Mouse (Mus musculus): ENCODE measurements around the gene Abcg1. TPM values are rescaled to one million over a fixed set of nuclear protein-coding genes. Genes with fewer than 3 reads are reported as not detected.

The Abcg1 gene
- polyA plus RNA-seq, 1 experiment from 2014 or later, result 18.2 TPM

DNA sequence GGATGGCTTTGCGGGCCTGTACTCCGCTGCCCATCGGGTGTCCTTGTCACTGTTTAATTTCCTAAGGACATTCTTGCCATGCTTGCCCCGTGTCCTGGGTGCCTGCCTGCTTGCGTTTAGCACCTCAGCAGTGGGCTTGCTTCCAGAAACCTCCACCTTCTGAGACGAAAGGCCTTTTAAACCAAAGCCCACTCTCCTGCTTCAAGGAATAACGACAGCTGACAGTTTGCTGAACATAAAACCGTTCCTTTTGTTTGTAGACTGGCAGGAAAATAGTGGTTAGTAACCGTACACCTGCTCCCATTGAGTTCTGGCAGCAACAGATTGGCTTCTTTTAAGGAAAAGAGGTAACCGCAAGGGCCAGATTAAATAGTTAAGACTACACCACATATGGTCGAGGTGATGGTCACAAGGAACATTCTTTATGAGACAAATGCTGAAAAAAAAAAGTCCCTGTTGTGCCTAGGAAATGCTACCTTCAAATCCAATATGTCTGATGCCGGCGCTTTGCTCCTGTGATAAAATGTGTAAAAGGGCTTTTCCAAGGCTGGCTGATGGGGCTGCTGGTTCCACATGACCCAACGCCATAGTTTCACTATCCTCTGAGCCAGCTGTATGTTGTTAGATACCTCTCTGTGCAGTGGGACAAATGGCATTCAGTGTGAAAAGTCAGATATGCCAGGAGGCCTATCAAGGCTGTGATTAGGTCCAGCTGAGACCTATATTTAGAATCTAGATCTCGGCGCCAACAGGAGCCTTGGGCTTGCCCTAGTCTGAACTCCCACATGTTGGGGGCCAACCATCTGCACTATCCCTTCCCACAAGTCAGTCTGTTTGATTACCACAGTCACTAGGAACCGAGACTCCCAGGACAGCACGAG is 14.2 kb downstream of the Abcg1 start:
- Histone ChIP-seq H3K9me3 (replicated peaks) (no peaks in the 10 kb centered on the region), H3K4me3 (no peak overlapping the region), H3K4me2 (no peak overlapping the region), H3K27ac (peak overlapping the region; percentile 81), H3K36me3 (ENCODE audit: poor library complexity, severe bottlenecking) (peaks cover 4% of the 10 kb centered on the region; the same call in 1 of the 2 replicates), H3K27me3 (no peaks in the 10 kb centered on the region), H3K9ac (no peak overlapping the region), H3K4me1 (peaks cover 65% of the 10 kb centered on the region)
- WGBS, result 42% methylated on average over 18 of the region's 18 CpGs
- ATAC-seq, result no peak

DNA sequence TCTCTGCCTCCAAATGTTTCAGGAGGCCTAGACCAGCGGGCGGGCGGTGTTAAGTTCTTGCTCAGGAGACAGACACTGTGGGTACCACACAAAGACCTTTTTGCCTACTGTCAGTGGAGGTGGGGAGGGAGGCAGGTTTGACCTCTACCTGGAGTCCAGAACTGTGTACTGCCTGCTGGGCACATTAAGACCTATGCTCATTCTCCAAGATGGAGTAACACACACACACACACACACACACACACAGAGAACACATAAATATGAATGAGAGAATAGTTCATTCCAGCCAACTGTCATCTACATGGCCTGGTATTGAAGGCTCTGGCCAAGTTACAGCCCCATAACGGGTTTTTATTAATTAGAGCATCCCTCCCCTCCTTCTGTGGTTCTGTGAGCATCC is 15.4 kb downstream of the Abcg1 start:
- ATAC-seq, result peak; percentile 34
- Histone ChIP-seq H3K36me3 (ENCODE audit: poor library complexity, severe bottlenecking) (no peaks in the 10 kb centered on the region), H3K9me3 (replicated peaks) (no peaks in the 10 kb centered on the region), H3K4me2 (peak overlapping the region; percentile 63), H3K4me1 (peaks cover 65% of the 10 kb centered on the region), H3K4me3 (peak overlapping the region; percentile 21), H3K27me3 (no peaks in the 10 kb centered on the region), H3K9ac (0 out of 2 replicates have a peak overlapping the region, but pooled peaks have one; percentile 48), H3K27ac (peak overlapping the region; percentile 81)
- 67% methylated on average over 4 of the region's 4 CpGs for WGBS

DNA sequence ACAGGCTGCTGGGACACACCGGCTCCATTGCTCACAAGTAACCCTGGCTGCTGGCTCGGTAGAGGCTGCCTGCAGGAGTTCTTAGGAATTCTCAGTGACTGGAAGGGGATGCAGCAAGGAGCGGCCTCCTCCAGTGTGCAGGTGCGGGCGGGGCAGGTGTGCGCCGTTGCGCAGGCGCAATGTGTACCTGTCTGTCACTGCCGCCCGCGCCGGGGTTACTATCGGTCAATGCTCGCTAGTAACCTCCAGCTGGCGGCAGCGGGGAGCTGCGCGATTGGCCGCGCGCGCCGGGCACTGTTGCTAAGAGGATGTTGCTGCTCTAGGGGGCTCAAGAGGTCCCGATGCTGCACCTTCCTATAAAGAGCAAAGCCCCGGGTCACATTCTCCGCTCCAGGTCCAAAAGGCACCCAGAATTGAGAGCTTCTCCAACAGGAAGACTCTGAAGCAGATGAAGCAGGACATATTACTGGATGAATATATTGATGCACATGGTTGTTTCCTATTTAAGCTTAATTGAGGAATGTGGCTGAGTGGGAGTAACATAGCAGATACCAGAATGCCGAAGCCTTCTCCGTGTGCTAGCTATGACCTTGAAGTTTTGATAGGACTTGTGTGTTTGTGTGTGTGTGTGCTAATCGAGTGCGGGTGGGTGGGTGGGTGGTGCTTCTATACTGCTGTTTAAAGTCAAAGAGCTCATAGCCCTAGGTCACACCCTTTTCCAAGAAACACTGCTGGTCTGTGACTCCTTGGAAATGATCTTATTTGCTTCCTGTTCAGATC is 16.0 kb downstream of the Abcg1 start:
- Histone ChIP-seq H3K27ac (peak overlapping the region; percentile 81), H3K4me3 (peak overlapping the region; percentile 21), H3K9ac (peak overlapping the region; percentile 48), H3K9me3 (replicated peaks) (no peaks in the 10 kb centered on the region), H3K4me2 (peak overlapping the region; percentile 63), H3K27me3 (no peaks in the 10 kb centered on the region), H3K4me1 (peaks cover 65% of the 10 kb centered on the region), H3K36me3 (ENCODE audit: poor library complexity, severe bottlenecking) (no peaks in the 10 kb centered on the region)
- peak; percentile 85 for ATAC-seq
- WGBS, result 1% methylated on average over 31 of the region's 31 CpGs

DNA sequence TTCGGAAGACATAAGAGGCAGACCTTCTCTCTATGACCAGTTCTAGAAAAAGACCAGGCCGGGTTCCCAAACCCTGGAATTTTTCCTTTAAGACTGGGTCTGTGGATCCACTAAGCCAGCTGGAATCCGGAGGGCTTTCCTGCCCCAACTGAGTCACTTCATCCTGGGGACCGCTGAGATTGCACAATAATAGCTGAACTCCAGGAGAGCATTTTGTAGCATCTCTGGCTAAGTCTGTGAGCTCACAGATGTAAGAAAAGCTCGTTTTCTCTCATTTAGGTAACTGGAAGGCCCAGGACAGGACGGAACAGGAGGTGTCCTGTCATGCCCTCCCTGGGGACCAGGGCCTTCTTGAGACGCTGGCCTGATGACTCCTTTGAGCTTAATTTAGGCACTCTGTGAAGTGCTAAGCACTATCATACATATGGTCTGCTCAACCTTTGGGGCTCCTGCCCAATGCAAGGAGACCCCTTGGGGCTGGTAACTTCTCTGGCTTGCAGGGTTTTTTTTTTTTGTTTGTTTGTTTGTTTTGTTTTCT is 16.6 kb downstream of the Abcg1 start:
- Histone ChIP-seq H3K9me3 (replicated peaks) (no peaks in the 10 kb centered on the region), H3K27me3 (no peaks in the 10 kb centered on the region), H3K4me1 (peaks cover 65% of the 10 kb centered on the region), H3K4me3 (no peak overlapping the region), H3K36me3 (ENCODE audit: poor library complexity, severe bottlenecking) (no peaks in the 10 kb centered on the region), H3K9ac (peak overlapping the region; percentile 48; the same call in 1 of the 2 replicates), H3K4me2 (peak overlapping the region; percentile 63), H3K27ac (peak overlapping the region; percentile 81)
- no peak for ATAC-seq
- 20% methylated on average over 7 of the region's 7 CpGs for WGBS

DNA sequence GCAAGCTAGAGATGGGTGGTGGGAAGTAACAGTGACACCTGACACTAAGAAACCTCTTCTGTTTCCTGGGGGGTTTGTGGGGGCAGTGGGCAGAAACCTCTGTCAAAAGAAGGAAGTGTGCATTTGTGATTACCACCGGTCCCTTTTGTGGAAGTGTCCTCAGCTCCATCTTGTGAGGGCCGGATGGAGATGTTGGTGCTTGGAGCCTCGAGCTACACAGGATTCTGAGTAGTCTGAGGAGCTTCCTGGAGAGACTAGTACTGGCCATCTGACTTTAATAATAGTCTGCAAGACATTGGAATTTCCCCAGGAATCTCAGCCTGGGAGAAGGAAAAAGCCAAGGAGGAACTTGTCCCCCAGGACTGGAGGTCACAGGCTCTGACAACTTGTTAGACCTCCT is 17.2 kb downstream of the Abcg1 start:
- 69% methylated on average over 3 of the region's 3 CpGs for WGBS
- no peaks in the 10 kb centered on the region for H3K36me3 ChIP-seq (ENCODE audit: poor library complexity, severe bottlenecking)
- H3K27me3 ChIP-seq, result no peaks in the 10 kb centered on the region
- no peak for ATAC-seq
- H3K4me1 ChIP-seq, result peaks cover 68% of the 10 kb centered on the region
- no peak overlapping the region for H3K4me3 ChIP-seq
- no peaks in the 10 kb centered on the region for H3K9me3 ChIP-seq (replicated peaks)
- no peak overlapping the region for H3K27ac ChIP-seq
- H3K9ac ChIP-seq, result no peak overlapping the region
- no peak overlapping the region for H3K4me2 ChIP-seq

DNA sequence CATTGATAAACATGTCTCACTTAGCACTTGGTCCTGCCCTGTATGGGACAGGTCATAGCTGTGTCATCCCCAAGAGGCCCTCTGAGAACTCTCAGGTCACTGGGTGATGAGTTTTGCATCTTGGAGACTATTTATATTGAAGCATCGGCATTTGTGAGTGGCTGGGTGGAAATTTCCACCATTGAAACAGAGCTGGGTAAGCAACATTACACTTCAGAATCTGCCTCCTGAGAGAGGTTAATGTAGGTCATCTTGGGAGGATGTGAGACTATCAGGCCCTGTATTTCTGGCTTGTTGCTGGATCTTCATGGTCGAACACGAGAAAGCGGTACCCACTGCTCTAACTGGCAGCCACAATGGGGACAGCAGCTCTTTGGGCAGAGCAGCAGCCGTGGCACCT is 18.0 kb downstream of the Abcg1 start:
- Histone ChIP-seq H3K36me3 (ENCODE audit: poor library complexity, severe bottlenecking) (no peaks in the 10 kb centered on the region), H3K27ac (no peak overlapping the region), H3K27me3 (no peaks in the 10 kb centered on the region), H3K9me3 (replicated peaks) (no peaks in the 10 kb centered on the region), H3K9ac (no peak overlapping the region), H3K4me1 (peaks cover 65% of the 10 kb centered on the region), H3K4me2 (no peak overlapping the region), H3K4me3 (no peak overlapping the region)
- no peak for ATAC-seq
- WGBS, result 88% methylated on average over 5 of the region's 5 CpGs

DNA sequence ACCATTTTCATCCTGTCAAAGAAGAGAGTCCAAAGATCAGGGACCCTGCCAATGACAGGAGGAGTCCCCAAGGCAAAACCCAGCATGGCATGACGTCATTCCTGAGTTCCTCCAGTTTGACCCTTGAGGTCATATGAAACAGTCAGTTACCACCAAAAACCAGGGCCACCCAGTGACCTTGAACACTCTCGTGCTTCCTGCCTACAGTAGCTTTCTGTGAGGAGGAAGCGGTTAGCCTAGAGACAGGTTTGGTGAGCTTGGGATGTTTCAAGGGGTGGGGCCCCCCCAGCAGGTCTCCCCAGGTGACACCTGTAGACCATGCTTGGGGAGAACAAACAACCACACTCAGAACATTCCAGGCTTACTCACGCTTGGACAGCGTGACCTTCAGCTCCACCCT is 20.1 kb downstream of the Abcg1 start:
- Histone ChIP-seq H3K36me3 (ENCODE audit: poor library complexity, severe bottlenecking) (no peaks in the 10 kb centered on the region), H3K4me3 (no peak overlapping the region), H3K9ac (no peak overlapping the region), H3K4me1 (peaks cover 53% of the 10 kb centered on the region), H3K27ac (no peak overlapping the region), H3K27me3 (no peaks in the 10 kb centered on the region), H3K9me3 (replicated peaks) (no peaks in the 10 kb centered on the region), H3K4me2 (no peak overlapping the region)
- WGBS, result 81% methylated on average over 5 of the region's 5 CpGs
- no peak for ATAC-seq

DNA sequence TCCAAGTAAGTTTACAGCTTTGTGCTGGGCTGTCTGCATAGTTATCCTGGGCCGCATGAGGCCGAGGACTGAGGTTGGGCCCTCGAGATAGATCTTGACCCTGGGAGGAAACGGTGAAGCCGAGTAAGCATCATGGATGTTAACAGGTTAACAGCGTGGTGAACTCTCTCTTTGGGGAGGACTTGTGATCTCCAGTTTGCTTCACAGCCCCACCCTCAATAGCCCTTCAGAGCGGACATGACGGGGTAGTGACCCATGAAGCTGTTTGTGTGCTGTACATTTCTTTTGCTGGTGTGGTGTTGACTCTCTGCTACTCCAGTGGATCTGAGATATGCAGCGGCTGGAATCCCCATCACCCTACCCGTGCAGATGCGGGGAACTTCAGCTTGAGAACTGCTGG is 21.1 kb downstream of the Abcg1 start:
- no peak overlapping the region for H3K27ac ChIP-seq
- WGBS, result 87% methylated on average over 11 of the region's 11 CpGs
- peaks cover 43% of the 10 kb centered on the region for H3K4me1 ChIP-seq
- no peaks in the 10 kb centered on the region for H3K27me3 ChIP-seq
- H3K4me3 ChIP-seq, result no peak overlapping the region
- H3K9ac ChIP-seq, result no peak overlapping the region
- ATAC-seq, result no peak
- no peak overlapping the region for H3K4me2 ChIP-seq
- H3K9me3 ChIP-seq (replicated peaks), result no peaks in the 10 kb centered on the region
- H3K36me3 ChIP-seq (ENCODE audit: poor library complexity, severe bottlenecking), result no peaks in the 10 kb centered on the region

DNA sequence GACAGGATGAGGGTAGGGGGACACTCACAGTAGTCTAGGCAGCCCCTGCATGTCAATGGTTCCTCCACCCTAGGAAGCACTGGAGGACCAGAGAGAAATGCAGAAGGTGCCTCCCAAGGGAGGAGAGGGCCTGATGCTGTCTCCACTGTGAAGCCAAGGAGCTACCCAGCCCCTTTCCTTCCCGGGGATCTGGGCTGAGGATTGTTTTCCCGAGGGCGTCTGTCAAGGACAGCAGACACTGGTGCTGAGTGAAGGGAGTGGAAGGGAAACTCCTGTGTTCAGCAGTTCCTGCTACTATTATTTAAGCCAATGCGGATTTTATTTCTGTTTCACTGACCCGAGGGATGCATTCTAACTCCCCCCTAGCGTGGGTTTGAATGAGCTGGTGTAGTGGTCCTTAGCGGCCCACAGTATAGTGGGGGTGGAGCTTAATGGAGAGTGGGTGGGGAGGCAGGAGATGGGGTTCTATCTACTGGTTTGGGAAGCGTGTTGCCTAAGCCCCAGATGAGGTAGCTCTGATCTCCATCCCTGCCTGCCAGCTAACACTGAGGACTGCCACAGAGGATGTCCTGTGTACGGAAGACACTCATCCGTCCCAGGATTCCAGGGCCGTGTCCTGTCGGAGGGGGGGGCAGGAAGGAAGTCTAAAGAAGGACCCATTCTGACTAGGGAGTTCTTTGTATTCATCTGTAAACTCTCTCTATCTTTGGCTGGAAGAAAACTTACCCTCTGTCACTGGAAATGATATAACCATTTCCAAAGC is 21.8 kb downstream of the Abcg1 start:
- no peak overlapping the region for H3K9ac ChIP-seq

DNA sequence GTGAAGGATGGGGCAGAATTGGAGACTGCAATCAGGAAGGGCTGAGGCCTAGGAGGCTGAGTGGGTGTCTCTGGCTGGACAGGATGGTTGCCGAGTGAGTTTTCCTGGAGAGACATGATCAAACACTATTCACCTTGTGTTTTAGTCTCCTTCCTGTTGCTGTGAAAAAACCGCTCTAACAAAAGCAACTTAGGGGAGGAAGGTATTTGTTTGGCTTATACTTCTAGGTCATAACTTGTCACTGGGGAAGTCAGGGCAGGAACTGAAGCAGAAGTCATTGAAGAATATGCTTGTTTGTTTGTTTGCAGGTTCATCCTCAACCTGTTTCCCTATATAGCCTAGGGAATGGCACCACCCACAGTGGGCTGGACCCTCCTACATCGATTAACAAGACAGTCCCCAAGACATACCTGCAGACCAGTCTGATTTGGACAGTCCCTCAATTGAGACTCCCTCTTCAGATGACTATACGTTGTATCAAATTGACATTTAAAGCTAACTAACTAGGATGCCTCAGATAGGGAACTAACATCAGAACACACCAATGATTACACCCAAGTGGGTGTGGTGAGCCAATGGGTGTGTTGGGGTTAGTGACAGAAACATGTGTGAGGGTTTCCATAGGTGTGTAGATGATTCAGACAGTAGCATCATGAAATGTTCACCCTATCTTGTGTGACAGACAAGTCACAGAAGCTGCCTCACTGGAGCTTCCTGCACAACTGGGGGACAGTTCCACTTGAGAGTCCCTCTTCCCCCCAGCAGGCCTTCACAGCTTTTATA is 25.0 kb downstream of the Abcg1 start:
- 89% methylated on average over 4 of the region's 4 CpGs for WGBS
- no peaks in the 10 kb centered on the region for H3K27me3 ChIP-seq

More for the DNA sequence above, 21.8 kb downstream of the Abcg1 start:
- 64% methylated on average over 12 of the region's 12 CpGs for WGBS
- H3K4me1 ChIP-seq, result peaks cover 36% of the 10 kb centered on the region
- ATAC-seq, result no peak
- no peaks in the 10 kb centered on the region for H3K27me3 ChIP-seq
- no peak overlapping the region for H3K4me2 ChIP-seq
- H3K9me3 ChIP-seq (replicated peaks), result no peaks in the 10 kb centered on the region
- no peak overlapping the region for H3K4me3 ChIP-seq
- no peaks in the 10 kb centered on the region for H3K36me3 ChIP-seq (ENCODE audit: poor library complexity, severe bottlenecking)
- no peak overlapping the region for H3K27ac ChIP-seq

DNA sequence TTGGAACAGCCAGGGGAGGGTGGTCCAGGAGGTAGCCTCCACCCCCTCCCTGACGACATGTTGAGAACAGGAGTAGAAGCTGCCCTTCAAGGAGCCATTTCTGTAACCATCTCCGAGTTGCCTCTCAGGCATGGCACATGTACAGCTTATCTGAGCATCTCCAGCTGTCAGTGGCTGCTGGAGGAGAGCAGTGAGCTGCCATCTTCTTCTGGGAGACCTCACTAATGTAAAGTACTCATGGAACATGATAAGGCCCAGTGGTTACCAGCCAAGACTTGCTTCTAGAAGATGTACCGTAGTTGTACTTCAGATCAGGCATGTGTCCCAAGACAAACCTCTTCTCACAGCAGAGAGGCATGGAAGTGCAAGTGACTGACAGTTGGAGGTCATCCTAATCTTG is 28.0 kb downstream of the Abcg1 start:
- WGBS, result 93% methylated on average over 3 of the region's 3 CpGs
- Histone ChIP-seq H3K36me3 (ENCODE audit: poor library complexity, severe bottlenecking) (no peaks in the 10 kb centered on the region), H3K9ac (no peak overlapping the region), H3K4me3 (no peak overlapping the region), H3K27ac (no peak overlapping the region), H3K4me1 (peaks cover 36% of the 10 kb centered on the region), H3K9me3 (replicated peaks) (no peaks in the 10 kb centered on the region), H3K27me3 (no peaks in the 10 kb centered on the region), H3K4me2 (no peak overlapping the region)
- ATAC-seq, result no peak

More for the DNA sequence above, 25.0 kb downstream of the Abcg1 start:
- no peak overlapping the region for H3K4me3 ChIP-seq
- no peaks in the 10 kb centered on the region for H3K36me3 ChIP-seq (ENCODE audit: poor library complexity, severe bottlenecking)
- H3K4me2 ChIP-seq, result no peak overlapping the region
- ATAC-seq, result no peak
- no peaks in the 10 kb centered on the region for H3K9me3 ChIP-seq (replicated peaks)
- no peak overlapping the region for H3K9ac ChIP-seq
- no peak overlapping the region for H3K27ac ChIP-seq
- peaks cover 24% of the 10 kb centered on the region for H3K4me1 ChIP-seq

Data from forebrain, embryonic 13.5 days (tissue).